Mouse (Mus musculus) erythroid progenitor cell, adult 5-6 weeks (primary cell): ENCODE results near the gene Cd209b. TPM values are rescaled to one million over a fixed set of nuclear protein-coding genes. Genes with fewer than 3 reads are reported as not detected.

Experiments used
- ATAC-seq: replicated peaks from 2 replicates; pipeline ENCODE4 v1.8.0; 2016; ENCODE audit warnings: moderate number of reproducible peaks, mild to moderate bottlenecking, moderate TSS enrichment, inconsistent platforms; ENCODE audit not compliant: poor library complexity, low FRiP score, severe bottlenecking
- total RNA-seq, 2 experiments: library from RNA; stranded (forward) in 1 of 2; stranded (reverse) in 1 of 2; fragments of 150-400 nt in 1 of 2; fragments of 186-747, 209-891 nt in 1 of 2; gene quantifications; 2 replicates each; pipeline versions ENCODE4 v1.2.3 to v1.2.4; 2015 to 2017; ENCODE audit warnings: low replicate concordance in 2 of 2

Cd209b gene
- total RNA-seq (2015; ENCODE audit: low replicate concordance) = not detected in 2 replicates
- total RNA-seq (2017; ENCODE audit: low replicate concordance) = not detected in 2 replicates

- ATAC-seq = no peak
Observed at GRCm38 (mm10) chr8:3926744-3927143, at the start of gene Cd209b. Cd209b (minus strand) TSS chr8:3926844.

- no peak for ATAC-seq
Observed at GRCm38 (mm10) chr8:3956037-3956436, 29.4 kb upstream of the Cd209b start.

GRCm38 (mm10) chr8:3954646-3955045, 28.0 kb upstream of the Cd209b start, which contains the start of gene Cd209c:
Cd209c (minus strand) TSS chr8:3954746.
- no peak for ATAC-seq

GRCm38 (mm10) chr8:3940023-3940422, 13.4 kb upstream of the Cd209b start:
- no peak for ATAC-seq

GRCm38 (mm10) chr8:3878455-3878854, 48.2 kb downstream of the Cd209b start, which contains the start of gene Cd209d:
Cd209d (minus strand) TSS chr8:3878555.
- no peak for ATAC-seq

GRCm38 (mm10) chr8:3876121-3876520, 50.5 kb downstream of the Cd209b start:
- no peak for ATAC-seq

Other genes starting within 250 kb of the Cd209b start
- gene Fcer2a, start 232.7 kb downstream of the Cd209b start, total RNA-seq (2015; ENCODE audit: low replicate concordance) = 2.9 TPM in 1 of 2 replicates, not detected in the other
- 1.2 TPM in 1 of 2 replicates, not detected in the other for gene Fcer2a, start 232.7 kb downstream of the Cd209b start, total RNA-seq (2017; ENCODE audit: low replicate concordance)
- gene Clec4g, start 206.2 kb downstream of the Cd209b start, total RNA-seq (2015; ENCODE audit: low replicate concordance) = not detected in 2 replicates
- not detected in 2 replicates for gene Clec4g, start 206.2 kb downstream of the Cd209b start, total RNA-seq (2017; ENCODE audit: low replicate concordance)
- gene Cd209a, start 177.9 kb downstream of the Cd209b start, total RNA-seq (2015; ENCODE audit: low replicate concordance) = 5.4 TPM in 1 of 2 replicates, not detected in the other
- 3.0 and 5.1 TPM in 2 replicates for gene Cd209a, start 177.9 kb downstream of the Cd209b start, total RNA-seq (2017; ENCODE audit: low replicate concordance)
- not detected in 2 replicates for gene Cd209e, start 72.5 kb downstream of the Cd209b start, total RNA-seq (2015; ENCODE audit: low replicate concordance)
- gene Cd209e, start 72.5 kb downstream of the Cd209b start, total RNA-seq (2017; ENCODE audit: low replicate concordance) = not detected in 2 replicates
- gene Cd209d, start 48.3 kb downstream of the Cd209b start, total RNA-seq (2015; ENCODE audit: low replicate concordance) = not detected in 2 replicates
- gene Cd209d, start 48.3 kb downstream of the Cd209b start, total RNA-seq (2017; ENCODE audit: low replicate concordance) = not detected in 2 replicates
- not detected in 2 replicates for gene Cd209c, start 27.9 kb upstream of the Cd209b start, total RNA-seq (2015; ENCODE audit: low replicate concordance)
- gene Cd209c, start 27.9 kb upstream of the Cd209b start, total RNA-seq (2017; ENCODE audit: low replicate concordance) = 0.08 TPM in 1 of 2 replicates, not detected in the other
- gene Cd209f, start 179.0 kb upstream of the Cd209b start, total RNA-seq (2015; ENCODE audit: low replicate concordance) = 15.1 and 19.8 TPM in 2 replicates
- gene Cd209f, start 179.0 kb upstream of the Cd209b start, total RNA-seq (2017; ENCODE audit: low replicate concordance) = 6.4 TPM in 1 of 2 replicates, not detected in the other
- gene Cd209g, start 207.3 kb upstream of the Cd209b start, total RNA-seq (2015; ENCODE audit: low replicate concordance) = 4.0 TPM in 1 of 2 replicates, not detected in the other
- gene Cd209g, start 207.3 kb upstream of the Cd209b start, total RNA-seq (2017; ENCODE audit: low replicate concordance) = 0.13 and 2.6 TPM in 2 replicates
- gene Evi5l, start 239.7 kb upstream of the Cd209b start, total RNA-seq (2015; ENCODE audit: low replicate concordance) = 2.9 and 6.1 TPM in 2 replicates
- gene Evi5l, start 239.7 kb upstream of the Cd209b start, total RNA-seq (2017; ENCODE audit: low replicate concordance) = 2.2 and 13.6 TPM in 2 replicates